Mouse (Mus musculus): Measurements from ENCODE around the gene Gm21761. TPM values are rescaled to one million over a fixed set of nuclear protein-coding genes. Genes with fewer than 3 reads are reported as not detected.
"Not testable (repeated sequence)": the region's sequence is repeated elsewhere in the genome, so short reads cannot be mapped to it uniquely, and the experiment has no call there.

Gene Gm21761
- polyA plus RNA-seq, 1 experiment, result not detected

DNA sequence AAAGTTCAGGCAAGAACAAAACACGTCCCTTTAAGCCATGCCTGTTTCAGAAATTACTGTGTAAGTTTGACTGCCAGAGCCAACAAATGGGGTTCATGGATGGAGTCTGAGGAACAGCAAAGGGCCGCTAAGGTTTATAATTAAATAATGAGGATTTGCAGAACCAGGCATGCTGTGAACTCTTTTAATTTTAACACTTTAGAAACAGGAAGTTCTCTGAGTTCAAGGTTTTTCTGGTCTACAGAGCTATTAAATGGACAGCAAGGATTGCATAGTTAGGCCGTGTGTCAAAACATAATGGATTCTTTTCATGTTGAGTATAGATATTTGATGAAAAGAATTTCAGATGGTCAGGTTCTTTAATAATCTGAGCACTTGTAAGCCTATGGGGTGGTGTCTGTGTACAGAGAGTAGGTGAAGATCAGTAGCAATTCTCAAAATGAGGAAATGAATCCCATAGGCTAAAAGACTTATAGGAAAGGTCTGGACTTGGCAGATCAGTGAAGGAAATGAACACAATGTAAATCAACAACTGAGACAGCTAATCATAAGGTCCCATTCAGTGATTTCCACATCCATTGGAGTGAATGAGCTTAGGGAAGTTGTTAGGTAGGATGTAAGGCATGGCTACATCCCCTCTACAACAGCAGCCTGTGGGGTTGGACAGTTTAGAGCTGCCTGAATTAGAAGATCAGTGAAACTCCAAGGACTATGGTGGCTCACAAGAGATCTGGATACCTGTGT lies 4.3 kb downstream of the Gm21761 start:
- not testable (repeated sequence) for H3K9me3 ChIP-seq (replicated peaks; ENCODE audit: control insufficient read depth, insufficient read depth, low read length, poor library complexity, severe bottlenecking); H3K36me3 ChIP-seq (ENCODE audit: control insufficient read depth, insufficient read depth, low read length, poor library complexity, severe bottlenecking); H3K4me3 ChIP-seq (ENCODE audit: low read depth, low read length); H3K27me3 ChIP-seq (ENCODE audit: control insufficient read depth, insufficient read depth, low read length, poor library complexity, severe bottlenecking); H3K4me1 ChIP-seq (ENCODE audit: control insufficient read depth, insufficient read depth, low read length); H3K9ac ChIP-seq (ENCODE audit: low read depth, poor library complexity, severe bottlenecking); H3K27ac ChIP-seq (ENCODE audit: insufficient read depth, low read length)

DNA sequence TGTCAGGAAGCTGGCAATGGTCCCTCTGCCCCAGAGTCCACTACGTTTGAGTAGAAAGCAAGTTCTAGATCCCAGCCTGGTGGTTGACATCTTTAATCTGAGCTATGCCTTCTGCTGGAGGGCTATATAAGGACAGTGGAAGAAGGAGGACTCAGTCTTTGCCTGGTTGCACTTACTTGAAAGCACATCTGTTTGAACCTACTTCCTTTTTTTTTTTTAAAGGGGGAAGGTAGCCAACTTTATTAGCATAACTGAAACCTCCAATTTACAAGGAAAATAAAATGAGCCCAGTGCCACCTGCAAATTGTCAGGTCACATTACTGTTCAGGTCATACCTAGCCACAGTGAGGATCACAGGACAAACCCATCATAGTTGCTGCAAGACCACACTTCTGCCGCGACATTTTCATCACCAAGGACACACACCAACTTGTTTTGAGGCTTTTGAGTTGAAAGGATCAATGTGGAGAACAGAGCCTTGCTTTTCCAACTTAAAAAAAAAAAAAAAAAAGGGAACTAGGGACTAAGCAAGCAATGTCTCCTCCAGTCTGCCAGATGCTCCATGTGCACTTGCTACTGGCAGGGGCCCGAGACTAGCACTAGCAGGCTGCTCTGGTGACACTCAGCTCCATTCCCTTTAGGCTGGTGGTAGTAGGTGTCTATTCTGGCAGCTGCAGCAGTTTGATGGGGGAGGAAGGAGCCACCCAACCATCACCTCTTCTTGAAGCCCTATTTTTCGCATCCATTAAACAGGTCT lies 11.9 kb downstream of the Gm21761 start:
- not testable (repeated sequence) for H3K9me3 ChIP-seq (replicated peaks; ENCODE audit: control insufficient read depth, insufficient read depth, low read length, poor library complexity, severe bottlenecking); H3K27ac ChIP-seq (ENCODE audit: insufficient read depth, low read length); H3K27me3 ChIP-seq (ENCODE audit: control insufficient read depth, insufficient read depth, low read length, poor library complexity, severe bottlenecking); H3K4me1 ChIP-seq (ENCODE audit: control insufficient read depth, insufficient read depth, low read length); H3K36me3 ChIP-seq (ENCODE audit: control insufficient read depth, insufficient read depth, low read length, poor library complexity, severe bottlenecking); H3K4me3 ChIP-seq (ENCODE audit: low read depth, low read length); H3K9ac ChIP-seq (ENCODE audit: low read depth, poor library complexity, severe bottlenecking)

GRCm38 (mm10) chr13:119916449-119916848 lies 12.6 kb downstream of the Gm21761 start:
- H3K9me3 ChIP-seq (replicated peaks; ENCODE audit: control insufficient read depth, insufficient read depth, low read length, poor library complexity, severe bottlenecking); H3K4me3 ChIP-seq (ENCODE audit: low read depth, low read length); H3K9ac ChIP-seq (ENCODE audit: low read depth, poor library complexity, severe bottlenecking); H3K36me3 ChIP-seq (ENCODE audit: control insufficient read depth, insufficient read depth, low read length, poor library complexity, severe bottlenecking); H3K27me3 ChIP-seq (ENCODE audit: control insufficient read depth, insufficient read depth, low read length, poor library complexity, severe bottlenecking); H3K4me1 ChIP-seq (ENCODE audit: control insufficient read depth, insufficient read depth, low read length); H3K27ac ChIP-seq (ENCODE audit: insufficient read depth, low read length): not testable (repeated sequence)

DNA sequence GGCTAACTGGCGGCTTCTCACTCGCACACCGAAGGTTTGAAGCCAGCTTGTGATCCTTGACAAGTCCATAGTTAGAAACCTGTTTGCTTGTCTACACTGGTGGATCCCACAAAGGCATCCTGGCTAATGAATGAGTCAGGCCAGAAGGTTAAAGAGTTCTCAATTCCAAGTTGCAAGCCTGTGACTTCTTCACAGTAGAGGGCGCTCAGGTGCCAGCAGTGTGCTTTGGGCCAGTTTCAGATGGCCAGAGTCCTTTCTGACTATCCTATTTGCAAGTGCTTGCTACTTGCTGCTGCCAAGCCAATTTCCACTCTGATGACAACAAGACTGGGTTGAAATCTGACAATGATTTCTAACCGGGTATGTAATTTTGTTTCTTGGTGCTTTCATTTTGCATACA lies 30.5 kb downstream of the Gm21761 start:
- not testable (repeated sequence) for H3K27me3 ChIP-seq (ENCODE audit: control insufficient read depth, insufficient read depth, low read length, poor library complexity, severe bottlenecking); H3K9ac ChIP-seq (ENCODE audit: low read depth, poor library complexity, severe bottlenecking); H3K4me3 ChIP-seq (ENCODE audit: low read depth, low read length); H3K9me3 ChIP-seq (replicated peaks; ENCODE audit: control insufficient read depth, insufficient read depth, low read length, poor library complexity, severe bottlenecking); H3K27ac ChIP-seq (ENCODE audit: insufficient read depth, low read length); H3K4me1 ChIP-seq (ENCODE audit: control insufficient read depth, insufficient read depth, low read length); H3K36me3 ChIP-seq (ENCODE audit: control insufficient read depth, insufficient read depth, low read length, poor library complexity, severe bottlenecking)

DNA sequence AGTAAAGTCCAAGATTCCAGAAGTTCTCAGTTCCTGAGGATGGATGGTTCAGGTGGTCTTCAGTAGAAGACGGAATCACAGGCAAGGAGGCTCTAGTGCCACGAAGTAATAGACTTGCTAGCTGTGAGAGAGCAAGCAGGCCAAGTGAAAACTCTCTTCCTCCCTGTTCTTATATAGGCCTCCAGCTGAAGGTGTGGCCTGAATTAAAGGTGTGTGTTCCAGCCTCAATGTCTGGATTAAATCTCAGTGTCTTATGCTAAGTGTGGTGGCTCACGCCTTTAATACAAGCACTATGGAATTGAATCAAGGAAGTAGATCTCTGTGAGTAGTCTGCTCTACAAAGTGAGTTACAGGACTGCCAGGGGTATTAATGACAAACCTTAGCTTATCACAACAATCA lies 34.4 kb downstream of the Gm21761 start, which contains the start of gene Tcstv1:
Gene Tcstv1, minus strand, starts transcription at position 101 of the 400 bp plus-strand sequence.
- not testable (repeated sequence) for H3K9ac ChIP-seq (ENCODE audit: low read depth, poor library complexity, severe bottlenecking); H3K4me3 ChIP-seq (ENCODE audit: low read depth, low read length); H3K27ac ChIP-seq (ENCODE audit: insufficient read depth, low read length); H3K36me3 ChIP-seq (ENCODE audit: control insufficient read depth, insufficient read depth, low read length, poor library complexity, severe bottlenecking); H3K27me3 ChIP-seq (ENCODE audit: control insufficient read depth, insufficient read depth, low read length, poor library complexity, severe bottlenecking); H3K4me1 ChIP-seq (ENCODE audit: control insufficient read depth, insufficient read depth, low read length); H3K9me3 ChIP-seq (replicated peaks; ENCODE audit: control insufficient read depth, insufficient read depth, low read length, poor library complexity, severe bottlenecking)

DNA sequence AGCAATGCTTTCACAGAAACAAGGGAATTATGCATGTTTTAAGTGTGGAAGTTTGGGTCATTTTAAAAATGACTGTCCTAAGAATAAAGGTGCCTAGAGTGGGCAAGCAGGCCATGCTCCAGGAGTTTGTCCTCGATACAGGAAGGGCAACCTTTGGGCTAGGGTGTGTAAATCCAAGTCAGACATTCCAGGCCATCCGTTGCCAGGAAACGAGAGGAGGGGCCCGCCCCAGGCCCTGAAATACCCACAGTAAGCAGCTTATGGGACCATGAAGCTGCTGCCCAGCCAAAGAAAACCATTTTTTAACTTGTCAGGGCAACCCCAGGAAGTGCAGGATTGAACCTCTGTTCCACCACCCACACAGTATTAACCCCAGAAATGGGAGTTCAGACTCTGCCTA lies 42.2 kb downstream of the Gm21761 start:
- H3K4me1 ChIP-seq (ENCODE audit: control insufficient read depth, insufficient read depth, low read length); H3K27me3 ChIP-seq (ENCODE audit: control insufficient read depth, insufficient read depth, low read length, poor library complexity, severe bottlenecking); H3K4me3 ChIP-seq (ENCODE audit: low read depth, low read length): not testable (repeated sequence)

GRCm38 (mm10) chr13:119864395-119864999 lies 64.6 kb downstream of the Gm21761 start:
- H3K4me3 ChIP-seq (ENCODE audit: low read depth, low read length); H3K36me3 ChIP-seq (ENCODE audit: control insufficient read depth, insufficient read depth, low read length, poor library complexity, severe bottlenecking); H3K4me1 ChIP-seq (ENCODE audit: control insufficient read depth, insufficient read depth, low read length); H3K27me3 ChIP-seq (ENCODE audit: control insufficient read depth, insufficient read depth, low read length, poor library complexity, severe bottlenecking); H3K9me3 ChIP-seq (replicated peaks; ENCODE audit: control insufficient read depth, insufficient read depth, low read length, poor library complexity, severe bottlenecking); H3K9ac ChIP-seq (ENCODE audit: low read depth, poor library complexity, severe bottlenecking); H3K27ac ChIP-seq (ENCODE audit: insufficient read depth, low read length): not testable (repeated sequence)

More for the DNA sequence above, 42.2 kb downstream of the Gm21761 start:
- H3K27ac ChIP-seq (ENCODE audit: insufficient read depth, low read length); H3K9me3 ChIP-seq (replicated peaks; ENCODE audit: control insufficient read depth, insufficient read depth, low read length, poor library complexity, severe bottlenecking); H3K9ac ChIP-seq (ENCODE audit: low read depth, poor library complexity, severe bottlenecking); H3K36me3 ChIP-seq (ENCODE audit: control insufficient read depth, insufficient read depth, low read length, poor library complexity, severe bottlenecking): not testable (repeated sequence)

DNA sequence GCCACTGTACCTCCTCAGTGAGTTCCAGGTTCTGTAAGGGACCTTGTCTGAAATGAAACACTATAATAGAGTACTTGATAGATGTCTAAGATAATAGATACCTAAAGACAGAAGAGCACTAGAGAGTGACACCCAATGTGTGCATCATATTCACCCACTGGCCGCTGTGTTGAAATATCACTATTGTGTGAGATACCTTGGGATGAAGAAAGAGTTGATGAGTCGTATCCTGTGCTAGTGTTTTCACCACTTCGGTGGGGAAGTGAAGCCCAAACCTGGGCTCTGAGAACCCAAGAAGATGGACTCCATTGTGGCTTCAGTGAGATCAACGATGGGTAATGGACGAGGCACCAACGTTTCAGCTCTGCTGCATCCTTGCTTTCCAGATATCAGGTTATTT lies 66.7 kb downstream of the Gm21761 start:
- not testable (repeated sequence) for H3K9ac ChIP-seq (ENCODE audit: low read depth, poor library complexity, severe bottlenecking); H3K27ac ChIP-seq (ENCODE audit: insufficient read depth, low read length); H3K4me3 ChIP-seq (ENCODE audit: low read depth, low read length); H3K4me1 ChIP-seq (ENCODE audit: control insufficient read depth, insufficient read depth, low read length); H3K27me3 ChIP-seq (ENCODE audit: control insufficient read depth, insufficient read depth, low read length, poor library complexity, severe bottlenecking); H3K9me3 ChIP-seq (replicated peaks; ENCODE audit: control insufficient read depth, insufficient read depth, low read length, poor library complexity, severe bottlenecking); H3K36me3 ChIP-seq (ENCODE audit: control insufficient read depth, insufficient read depth, low read length, poor library complexity, severe bottlenecking)
